Mouse (Mus musculus) heart, embryonic 14.5 days (tissue): Measurements from ENCODE around the gene Il9r. TPM values are rescaled to one million over a fixed set of nuclear protein-coding genes. Genes with fewer than 3 reads are reported as not detected.

Experiments used
- ATAC-seq: fragments of 200-750 bp; cut with Nextera tagmentation; 2 replicates; pipeline ENCODE4 v1.8.0; 2017; ENCODE audit warnings: low read depth, moderate TSS enrichment; ENCODE audit not compliant: insufficient number of reproducible peaks, insufficient read depth, low FRiP score
- H3K27ac ChIP-seq, 2 experiments: fragments of 200-500 bp in 1 of 2; fragments of 300-500 bp in 1 of 2; sonication (generic) in 1 of 2; replicated peaks in 1 of 2; 2 replicates each; pipeline ENCODE4 v1.5.1; 2012 to 2014; ENCODE audit warnings: low read depth in 2 of 2, low read length in 2 of 2, control low read depth in 1 of 2, mild to moderate bottlenecking in 1 of 2, mixed read lengths in 1 of 2; ENCODE audit not compliant: control insufficient read depth in 1 of 2, insufficient read depth in 1 of 2
- H3K27me3 ChIP-seq: fragments of 300-500 bp; sonication (generic); 2 replicates; pipeline ENCODE4 v1.6.1; 2014; ENCODE audit warnings: mild to moderate bottlenecking, low read length, control low read depth; ENCODE audit not compliant: control insufficient read depth, insufficient read depth
- H3K36me3 ChIP-seq: fragments of 300-500 bp; sonication (generic); 2 replicates; pipeline ENCODE4 v1.6.1; 2014; ENCODE audit warnings: mild to moderate bottlenecking, control low read depth, low read length, mixed read lengths; ENCODE audit not compliant: control insufficient read depth, insufficient read depth
- H3K4me1 ChIP-seq, 2 experiments: fragments of 200-500 bp in 1 of 2; fragments of 300-500 bp in 1 of 2; sonication (generic) in 1 of 2; 2 replicates each; pipeline ENCODE4 v1.6.1; 2012 to 2014; ENCODE audit warnings: low read length in 2 of 2, control low read depth in 1 of 2, mixed read lengths in 1 of 2; ENCODE audit not compliant: control insufficient read depth in 2 of 2, insufficient read depth in 2 of 2
- H3K4me2 ChIP-seq: fragments of 300-500 bp; sonication (generic); 2 replicates; pipeline ENCODE4 v1.6.1; 2014; ENCODE audit warnings: mild to moderate bottlenecking, low read length
- H3K4me3 ChIP-seq, 2 experiments: fragments of 200-500 bp in 1 of 2; fragments of 300-500 bp in 1 of 2; sonication (generic) in 1 of 2; 2 replicates each; pipeline ENCODE4 v1.5.1; 2012 to 2014; ENCODE audit warnings: low read length in 2 of 2, mild to moderate bottlenecking in 2 of 2, control low read depth in 1 of 2, low read depth in 1 of 2, moderate library complexity in 1 of 2; ENCODE audit not compliant: control insufficient read depth in 1 of 2, insufficient read depth in 1 of 2
- H3K9ac ChIP-seq: fragments of 300-500 bp; sonication (generic); 2 replicates; pipeline ENCODE4 v1.6.1; 2014; ENCODE audit warnings: mild to moderate bottlenecking, low read length
- H3K9me3 ChIP-seq: fragments of 300-500 bp; sonication (generic); 2 replicates; pipeline ENCODE4 v1.6.1; 2016; ENCODE audit warnings: low read length, control low read depth; ENCODE audit not compliant: control insufficient read depth
- WGBS: fragments of 180-500 bp; shearing (Covaris S2); extraction: QIAGEN DNeasy Blood & Tissue Kit; methylation state at CpG from one replicate; pipeline ENCODE4 v1.1.7; 2014; 5-methylcytosine and 5-hydroxymethylcytosine counted together
- polyA plus RNA-seq: library from polyadenylated mRNA; unstranded; fragments of >200 nt; fragmentation: Nextera tagmentation; extraction: Ambion mirVana; gene quantifications from 2 replicates; pipeline ENCODE4 v1.2.1, GENCODE M21; 2014

The Il9r gene
- polyA plus RNA-seq, 1 experiment from 2014 or later = not detected

GRCm38 (mm10) chr11:32156854-32157630 lies 43.0 kb downstream of the Il9r start:
- H3K27me3 ChIP-seq = peaks cover 26% of the 10 kb centered on the region
- 0 out of 4 replicates have a peak, but pooled peaks cover 0 to 3% of the 10 kb centered on the region in 2 experiments for H3K4me1 ChIP-seq
- no peaks in the 10 kb centered on the region for H3K9me3 ChIP-seq
- WGBS = 78% methylated on average over 7 of the region's 7 CpGs
- no peak overlapping the region for H3K9ac ChIP-seq
- ATAC-seq = no peak
- no peak overlapping the region for H3K4me3 ChIP-seq
- H3K36me3 ChIP-seq = no peaks in the 10 kb centered on the region
- no peak overlapping the region for H3K4me2 ChIP-seq
- H3K27ac ChIP-seq = no peak overlapping the region

GRCm38 (mm10) chr11:32153216-32153615 lies 46.9 kb downstream of the Il9r start:
- no peak for ATAC-seq
- no peak overlapping the region for H3K4me3 ChIP-seq
- H3K27me3 ChIP-seq = no peaks in the 10 kb centered on the region
- no peak overlapping the region for H3K9ac ChIP-seq
- 85% methylated on average over 7 of the region's 7 CpGs for WGBS
- H3K9me3 ChIP-seq = no peaks in the 10 kb centered on the region
- H3K36me3 ChIP-seq = no peaks in the 10 kb centered on the region
- H3K4me2 ChIP-seq = no peak overlapping the region
- no peaks in the 10 kb centered on the region for H3K4me1 ChIP-seq
- no peak overlapping the region for H3K27ac ChIP-seq

DNA sequence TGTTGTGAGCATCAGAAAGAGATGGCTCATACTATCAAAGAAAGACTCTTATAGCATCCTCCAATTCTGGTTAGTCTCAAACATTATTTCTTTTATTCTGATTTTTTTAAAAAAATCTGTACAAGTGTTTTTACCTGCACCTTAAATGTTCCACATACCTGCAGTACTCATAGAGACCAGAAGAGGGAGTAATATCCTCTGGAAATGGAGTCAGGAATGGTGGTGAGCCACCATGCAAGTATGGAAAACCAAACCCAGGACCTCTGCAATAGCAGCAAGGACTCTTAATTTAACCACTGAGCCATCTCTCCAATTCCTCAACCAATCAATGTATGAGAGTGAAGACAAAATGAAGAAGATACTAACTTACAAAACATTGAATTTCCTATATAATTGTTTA lies 47.3 kb downstream of the Il9r start:
- Histone ChIP-seq H3K4me2 (no peak overlapping the region), H3K27ac (no peak overlapping the region), H3K4me1 (no peaks in the 10 kb centered on the region), H3K27me3 (no peaks in the 10 kb centered on the region), H3K36me3 (no peaks in the 10 kb centered on the region), H3K4me3 (no peak overlapping the region), H3K9me3 (no peaks in the 10 kb centered on the region), H3K9ac (no peak overlapping the region)
- ATAC-seq = no peak

GRCm38 (mm10) chr11:32151243-32151642 lies 48.8 kb downstream of the Il9r start:
- H3K27me3 ChIP-seq = no peaks in the 10 kb centered on the region
- H3K9ac ChIP-seq = no peak overlapping the region
- ATAC-seq = no peak
- no peaks in the 10 kb centered on the region for H3K4me1 ChIP-seq
- WGBS = 93% methylated on average over 5 of the region's 5 CpGs
- H3K36me3 ChIP-seq = no peaks in the 10 kb centered on the region
- no peak overlapping the region for H3K4me3 ChIP-seq
- no peaks in the 10 kb centered on the region for H3K9me3 ChIP-seq
- H3K4me2 ChIP-seq = no peak overlapping the region
- no peak overlapping the region for H3K27ac ChIP-seq

DNA sequence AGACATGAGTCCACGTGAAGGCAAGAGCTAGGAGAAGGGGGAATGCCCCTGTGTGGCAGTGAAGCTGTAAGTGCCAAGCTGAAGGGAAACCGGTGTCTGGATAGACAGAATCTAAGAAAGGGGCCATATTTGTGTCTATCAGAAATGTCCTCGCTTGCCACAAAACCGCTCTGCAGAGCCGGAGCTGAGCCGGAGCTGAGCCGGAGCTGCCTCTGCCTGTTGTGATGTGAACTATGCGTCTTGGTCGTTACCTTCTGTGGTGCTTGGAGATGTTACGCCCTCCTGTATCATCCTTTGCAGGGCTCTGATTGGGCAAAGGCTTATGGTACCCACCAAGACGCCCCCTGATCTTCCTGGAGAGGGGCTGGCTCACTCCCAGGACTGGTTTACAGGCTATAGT lies 50.5 kb downstream of the Il9r start:
- WGBS = 73% methylated on average over 11 of the region's 11 CpGs
- Histone ChIP-seq H3K4me2 (no peak overlapping the region), H3K9me3 (no peaks in the 10 kb centered on the region), H3K27ac (no peak overlapping the region), H3K4me1 (no peaks in the 10 kb centered on the region), H3K36me3 (no peaks in the 10 kb centered on the region), H3K4me3 (no peak overlapping the region), H3K27me3 (no peaks in the 10 kb centered on the region), H3K9ac (no peak overlapping the region)
- ATAC-seq = no peak

DNA sequence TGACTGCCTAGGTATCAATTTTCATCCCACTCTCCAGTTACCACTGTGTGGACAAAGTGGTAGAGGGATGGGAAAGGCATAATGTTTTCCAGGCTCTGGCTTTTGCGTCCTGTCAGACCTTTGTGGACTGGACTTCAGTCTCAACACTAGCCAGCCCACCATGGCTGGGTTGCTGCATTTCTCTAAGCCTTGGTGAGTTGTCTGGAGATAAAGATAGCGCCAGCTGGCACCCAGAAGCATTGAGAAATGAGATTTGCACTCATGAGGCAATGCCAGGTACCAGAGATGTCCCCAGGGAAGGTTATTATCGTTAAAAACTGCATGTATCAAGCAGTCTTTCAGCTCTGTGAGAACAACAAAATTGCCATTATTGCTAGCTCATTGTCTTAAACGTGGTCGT lies 57.3 kb downstream of the Il9r start:
- ATAC-seq = no peak
- WGBS = 67% methylated on average over 5 of the region's 5 CpGs
- Histone ChIP-seq H3K36me3 (no peaks in the 10 kb centered on the region), H3K9ac (no peak overlapping the region), H3K9me3 (no peaks in the 10 kb centered on the region), H3K27ac (no peak overlapping the region), H3K27me3 (no peaks in the 10 kb centered on the region), H3K4me3 (no peak overlapping the region), H3K4me1 (no peaks in the 10 kb centered on the region; a peak in 1 of 4 replicates), H3K4me2 (no peak overlapping the region)

- Histone ChIP-seq H3K9me3 (no peaks in the 10 kb centered on the region), H3K9ac (no peak overlapping the region), H3K4me2 (no peak overlapping the region), H3K4me3 (no peak overlapping the region), H3K36me3 (no peaks in the 10 kb centered on the region), H3K4me1 (no peaks in the 10 kb centered on the region; a peak in 1 of 4 replicates), H3K27me3 (0 out of 2 replicates have a peak, but pooled peaks cover 3% of the 10 kb centered on the region), H3K27ac (no peak overlapping the region)
- ATAC-seq = no peak
- WGBS = 63% methylated on average over 15 of the region's 15 CpGs
Observed at GRCm38 (mm10) chr11:32141627-32142586, 58.2 kb downstream of the Il9r start.
